Mouse (Mus musculus) hindbrain, embryonic 12.5 days (tissue): ENCODE results near the gene Slc25a18. TPM values are rescaled to one million over a fixed set of nuclear protein-coding genes. Genes with fewer than 3 reads are reported as not detected.

ENCODE experiments used
- ATAC-seq: fragments of 200-750 bp; cut with Nextera tagmentation; 2 replicates; pipeline ENCODE4 v1.8.0; 2017; ENCODE audit warnings: moderate TSS enrichment; ENCODE audit not compliant: low FRiP score
- H3K27ac ChIP-seq: fragments of 300-500 bp; sonication (generic); 2 replicates; pipeline ENCODE4 v1.5.1; 2016; ENCODE audit warnings: mild to moderate bottlenecking
- H3K27me3 ChIP-seq: fragments of 300-500 bp; sonication (generic); 2 replicates; pipeline ENCODE4 v1.6.1; 2016; ENCODE audit warnings: mild to moderate bottlenecking
- H3K36me3 ChIP-seq: fragments of 300-500 bp; sonication (generic); 2 replicates; pipeline ENCODE4 v1.6.1; 2016; ENCODE audit warnings: mild to moderate bottlenecking
- H3K4me1 ChIP-seq: fragments of 300-500 bp; sonication (generic); 2 replicates; pipeline ENCODE4 v1.6.1; 2016
- H3K4me2 ChIP-seq: fragments of 300-500 bp; sonication (generic); replicated peaks from 2 replicates; pipeline ENCODE4 v1.6.1; 2016; ENCODE audit warnings: mild to moderate bottlenecking
- H3K4me3 ChIP-seq: fragments of 300-500 bp; sonication (generic); 2 replicates; pipeline ENCODE4 v1.5.1; 2016; ENCODE audit warnings: mild to moderate bottlenecking
- H3K9ac ChIP-seq: fragments of 300-500 bp; sonication (generic); 2 replicates; pipeline ENCODE4 v1.6.1; 2016; ENCODE audit warnings: mild to moderate bottlenecking, moderate library complexity
- H3K9me3 ChIP-seq: fragments of 300-500 bp; sonication (generic); replicated peaks from 2 replicates; pipeline ENCODE4 v1.6.1; 2016; ENCODE audit warnings: mild to moderate bottlenecking
- WGBS: fragments of 180-500 bp; shearing (Covaris S2); methylation state at CpG from one replicate; pipeline ENCODE4 v1.1.7; 2016; 5-methylcytosine and 5-hydroxymethylcytosine counted together
- polyA plus RNA-seq: library from polyadenylated mRNA; unstranded; fragments of >200 nt; fragmentation: Nextera tagmentation; extraction: Ambion mirVana; gene quantifications from 2 replicates; pipeline ENCODE4 v1.2.1, GENCODE M21; 2016

Slc25a18 gene
- 2.2 and 2.9 TPM in 2 replicates for polyA plus RNA-seq

GRCm38 (mm10) chr6:120773149-120773628 lies at the start of gene Slc25a18:
Gene Slc25a18 (plus strand): TSS chr6:120773578.
- Histone ChIP-seq H3K9me3 (no peaks in the 10 kb centered on the region), H3K4me1 (peaks cover 19% of the 10 kb centered on the region), H3K9ac (no peak within 1 kb of the TSS), H3K36me3 (0 out of 2 replicates have a peak, but pooled peaks cover 3% of the 10 kb centered on the region), H3K4me3 (no peak within 1 kb of the TSS), H3K27ac (peak within 1 kb of the TSS; percentile 87), H3K27me3 (no peaks in the 10 kb centered on the region), H3K4me2 (no peak within 1 kb of the TSS)
- peak; percentile 89 for ATAC-seq
- 30% methylated on average over 5 of the region's 5 CpGs for WGBS

- H3K4me3 ChIP-seq: no peak overlapping the region
- H3K4me2 ChIP-seq: no peak overlapping the region
- 0 out of 2 replicates have a peak, but pooled peaks cover 5% of the 10 kb centered on the region for H3K36me3 ChIP-seq
- 85% methylated on average over 2 of the region's 2 CpGs for WGBS
- no peak overlapping the region for H3K27ac ChIP-seq
- no peaks in the 10 kb centered on the region for H3K27me3 ChIP-seq
- H3K9ac ChIP-seq: no peak overlapping the region
- H3K9me3 ChIP-seq: no peaks in the 10 kb centered on the region
- no peaks in the 10 kb centered on the region for H3K4me1 ChIP-seq
- no peak for ATAC-seq
Measured at GRCm38 (mm10) chr6:120725986-120726385, 47.4 kb upstream of the Slc25a18 start.

GRCm38 (mm10) chr6:120736011-120736410 lies 37.4 kb upstream of the Slc25a18 start:
- Histone ChIP-seq H3K9me3 (no peaks in the 10 kb centered on the region), H3K9ac (0 out of 2 replicates have a peak overlapping the region, but pooled peaks have one; percentile 5), H3K27ac (peak overlapping the region; percentile 57; the same call in 1 of the 2 replicates), H3K4me1 (no peaks in the 10 kb centered on the region), H3K4me2 (no peak overlapping the region), H3K27me3 (no peaks in the 10 kb centered on the region), H3K36me3 (peaks cover 19% of the 10 kb centered on the region), H3K4me3 (no peak overlapping the region)
- 86% methylated on average over 3 of the region's 3 CpGs for WGBS
- ATAC-seq: no peak

GRCm38 (mm10) chr6:120736566-120736965 lies 36.8 kb upstream of the Slc25a18 start:
- H3K4me3 ChIP-seq: no peak overlapping the region
- peaks cover 19% of the 10 kb centered on the region for H3K36me3 ChIP-seq

GRCm38 (mm10) chr6:120743130-120743529 lies 30.2 kb upstream of the Slc25a18 start:
- no peaks in the 10 kb centered on the region for H3K27me3 ChIP-seq
- 85% methylated on average over 2 of the region's 2 CpGs for WGBS
- no peak overlapping the region for H3K4me2 ChIP-seq
- H3K9ac ChIP-seq: no peak overlapping the region
- H3K27ac ChIP-seq: no peak overlapping the region
- no peaks in the 10 kb centered on the region for H3K9me3 ChIP-seq
- H3K4me3 ChIP-seq: no peak overlapping the region
- H3K36me3 ChIP-seq: peaks cover 7% of the 10 kb centered on the region; the same call in 1 of the 2 replicates
- H3K4me1 ChIP-seq: no peaks in the 10 kb centered on the region
- no peak for ATAC-seq

More at GRCm38 (mm10) chr6:120736566-120736965, 36.8 kb upstream of the Slc25a18 start:
- no peak overlapping the region for H3K27ac ChIP-seq
- peak; percentile 63; the same call in 1 of the 2 replicates for ATAC-seq
- no peaks in the 10 kb centered on the region for H3K27me3 ChIP-seq
- H3K9me3 ChIP-seq: no peaks in the 10 kb centered on the region
- no peak overlapping the region for H3K4me2 ChIP-seq
- no peak overlapping the region for H3K9ac ChIP-seq
- H3K4me1 ChIP-seq: no peaks in the 10 kb centered on the region
- 77% methylated on average over 3 of the region's 3 CpGs for WGBS

- Histone ChIP-seq H3K36me3 (no peaks in the 10 kb centered on the region), H3K4me1 (no peaks in the 10 kb centered on the region), H3K27ac (no peak overlapping the region), H3K9ac (no peak overlapping the region), H3K27me3 (no peaks in the 10 kb centered on the region), H3K4me3 (no peak overlapping the region), H3K9me3 (no peaks in the 10 kb centered on the region), H3K4me2 (no peak overlapping the region)
- 94% methylated on average over 7 of the region's 7 CpGs for WGBS
- ATAC-seq: no peak
Measured at GRCm38 (mm10) chr6:120744266-120744665, 29.1 kb upstream of the Slc25a18 start.

- H3K9me3 ChIP-seq: no peaks in the 10 kb centered on the region
- no peaks in the 10 kb centered on the region for H3K4me1 ChIP-seq
- no peak overlapping the region for H3K4me2 ChIP-seq
- H3K4me3 ChIP-seq: no peak overlapping the region
- H3K27me3 ChIP-seq: no peaks in the 10 kb centered on the region
- H3K27ac ChIP-seq: no peak overlapping the region
- no peak for ATAC-seq
- H3K9ac ChIP-seq: no peak overlapping the region
- WGBS: 91% methylated on average over 2 of the region's 2 CpGs
- peaks cover 9% of the 10 kb centered on the region for H3K36me3 ChIP-seq
Measured at GRCm38 (mm10) chr6:120746416-120746815, 27.0 kb upstream of the Slc25a18 start.

- Histone ChIP-seq H3K4me3 (no peak overlapping the region), H3K36me3 (peaks cover 76% of the 10 kb centered on the region), H3K9ac (no peak overlapping the region), H3K4me1 (no peaks in the 10 kb centered on the region), H3K9me3 (no peaks in the 10 kb centered on the region), H3K27me3 (no peaks in the 10 kb centered on the region), H3K27ac (no peak overlapping the region), H3K4me2 (no peak overlapping the region)
- ATAC-seq: no peak
- WGBS: 91% methylated on average over 2 of the region's 2 CpGs
Measured at GRCm38 (mm10) chr6:120761151-120761550, 12.2 kb upstream of the Slc25a18 start.

- Histone ChIP-seq H3K27ac (no peak overlapping the region), H3K36me3 (peaks cover 20% of the 10 kb centered on the region), H3K9ac (no peak overlapping the region), H3K4me2 (no peak overlapping the region), H3K4me3 (no peak overlapping the region), H3K4me1 (peaks cover 19% of the 10 kb centered on the region), H3K27me3 (no peaks in the 10 kb centered on the region), H3K9me3 (no peaks in the 10 kb centered on the region)
- no peak for ATAC-seq
- WGBS: 87% methylated on average over 1 of the region's 1 CpGs
Measured at GRCm38 (mm10) chr6:120769972-120770371, 3.4 kb upstream of the Slc25a18 start.

GRCm38 (mm10) chr6:120771366-120771765 lies 2.0 kb upstream of the Slc25a18 start:
- H3K9me3 ChIP-seq: no peaks in the 10 kb centered on the region
- H3K4me2 ChIP-seq: no peak overlapping the region
- no peaks in the 10 kb centered on the region for H3K27me3 ChIP-seq
- H3K9ac ChIP-seq: no peak overlapping the region
- no peak overlapping the region for H3K4me3 ChIP-seq
- peaks cover 19% of the 10 kb centered on the region for H3K4me1 ChIP-seq
- WGBS: 82% methylated on average over 1 of the region's 1 CpGs
- no peak overlapping the region for H3K27ac ChIP-seq
- ATAC-seq: no peak
- peaks cover 6% of the 10 kb centered on the region for H3K36me3 ChIP-seq

GRCm38 (mm10) chr6:120772025-120772424 lies 1.4 kb upstream of the Slc25a18 start:
- no peak overlapping the region for H3K4me2 ChIP-seq
- H3K4me1 ChIP-seq: peaks cover 19% of the 10 kb centered on the region
- H3K27ac ChIP-seq: peak overlapping the region; percentile 87
- no peak for ATAC-seq
- 0 out of 2 replicates have a peak, but pooled peaks cover 3% of the 10 kb centered on the region for H3K36me3 ChIP-seq
- no peak overlapping the region for H3K4me3 ChIP-seq
- no peaks in the 10 kb centered on the region for H3K27me3 ChIP-seq
- H3K9ac ChIP-seq: no peak overlapping the region
- H3K9me3 ChIP-seq: no peaks in the 10 kb centered on the region

- Histone ChIP-seq H3K4me3 (no peak overlapping the region), H3K9me3 (no peaks in the 10 kb centered on the region), H3K9ac (no peak overlapping the region), H3K4me2 (no peak overlapping the region), H3K27ac (peak overlapping the region; percentile 87), H3K4me1 (peaks cover 19% of the 10 kb centered on the region), H3K27me3 (no peaks in the 10 kb centered on the region), H3K36me3 (0 out of 2 replicates have a peak, but pooled peaks cover 3% of the 10 kb centered on the region)
- ATAC-seq: peak; percentile 55
- 59% methylated on average over 6 of the region's 6 CpGs for WGBS
Measured at GRCm38 (mm10) chr6:120773763-120774162, 385 bp downstream of the Slc25a18 start.

- H3K36me3 ChIP-seq: 0 out of 2 replicates have a peak, but pooled peaks cover 1% of the 10 kb centered on the region
- H3K4me3 ChIP-seq: no peak overlapping the region
- WGBS: 91% methylated on average over 3 of the region's 3 CpGs
- H3K27me3 ChIP-seq: no peaks in the 10 kb centered on the region
- H3K4me1 ChIP-seq: peaks cover 15% of the 10 kb centered on the region
- H3K9me3 ChIP-seq: no peaks in the 10 kb centered on the region
- no peak overlapping the region for H3K4me2 ChIP-seq
- ATAC-seq: no peak
- H3K27ac ChIP-seq: no peak overlapping the region
- H3K9ac ChIP-seq: no peak overlapping the region
Measured at GRCm38 (mm10) chr6:120776286-120776685, 2.9 kb downstream of the Slc25a18 start.
